Mouse (Mus musculus): ENCODE measurements at regions not wholly inside any gene's neighbourhood (a gene's known extent, or its start where the extent isn't known, plus 50 kb on each side); places are given as distances from the start of the nearest gene placed in this dataset.
"Not testable (repeated sequence)": the region's sequence is repeated elsewhere in the genome, so short reads cannot be mapped to it uniquely, and the experiment has no call there.

GRCm38 (mm10) chrX:105655591-105655990 is 108.5 kb upstream of the Fgf16 start:
- not testable (repeated sequence) for DNase-seq

GRCm38 (mm10) chrX:105670531-105670930 is 93.5 kb upstream of the Fgf16 start:
- no peak for DNase-seq

- no peak for DNase-seq
Observed at GRCm38 (mm10) chrX:105671247-105671646, 92.8 kb upstream of the Fgf16 start.

DNA sequence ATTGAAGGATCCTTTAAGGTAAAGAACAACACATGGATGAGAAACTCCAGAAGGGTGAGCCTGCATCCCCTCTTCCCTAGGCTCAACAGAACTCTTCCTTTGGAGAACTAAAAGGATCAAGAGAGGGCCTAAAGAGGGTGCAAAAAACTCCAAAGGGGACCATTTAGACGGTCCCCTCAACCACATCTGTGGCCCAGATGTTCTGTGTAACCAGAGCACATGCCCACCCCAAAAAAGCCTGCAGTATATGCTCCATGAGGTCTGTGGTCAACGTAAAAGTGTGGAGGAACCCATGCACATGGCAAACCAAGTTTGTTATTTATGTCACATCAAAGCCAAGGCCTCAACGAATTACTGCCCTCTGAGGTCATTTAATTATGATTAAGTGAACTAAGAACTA is 89.2 kb upstream of the Fgf16 start:
- no peak for DNase-seq

DNA sequence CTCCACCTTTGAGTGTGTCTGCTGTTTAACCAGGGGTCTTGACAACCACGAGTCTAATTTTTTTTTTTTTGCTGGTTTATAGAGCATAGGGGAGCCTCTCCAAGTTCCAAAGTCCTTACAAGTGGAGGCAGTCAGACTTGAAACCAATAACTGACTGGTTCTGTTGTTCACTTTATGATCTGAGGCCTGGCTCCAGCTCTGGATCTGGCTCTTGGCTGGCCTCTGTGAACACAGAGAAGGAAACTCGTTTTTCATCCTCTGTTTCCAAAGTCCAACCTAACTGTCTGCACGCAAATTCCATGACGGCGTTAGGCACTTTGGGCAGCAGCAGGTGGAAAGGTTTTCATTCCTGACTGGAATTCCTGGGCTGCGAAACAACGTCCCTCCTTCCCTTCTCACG is 80.4 kb upstream of the Fgf16 start:
- peak; percentile 8 for DNase-seq

- peak; percentile 10 for DNase-seq
Observed at GRCm38 (mm10) chrX:105684433-105684832, 79.6 kb upstream of the Fgf16 start.

DNA sequence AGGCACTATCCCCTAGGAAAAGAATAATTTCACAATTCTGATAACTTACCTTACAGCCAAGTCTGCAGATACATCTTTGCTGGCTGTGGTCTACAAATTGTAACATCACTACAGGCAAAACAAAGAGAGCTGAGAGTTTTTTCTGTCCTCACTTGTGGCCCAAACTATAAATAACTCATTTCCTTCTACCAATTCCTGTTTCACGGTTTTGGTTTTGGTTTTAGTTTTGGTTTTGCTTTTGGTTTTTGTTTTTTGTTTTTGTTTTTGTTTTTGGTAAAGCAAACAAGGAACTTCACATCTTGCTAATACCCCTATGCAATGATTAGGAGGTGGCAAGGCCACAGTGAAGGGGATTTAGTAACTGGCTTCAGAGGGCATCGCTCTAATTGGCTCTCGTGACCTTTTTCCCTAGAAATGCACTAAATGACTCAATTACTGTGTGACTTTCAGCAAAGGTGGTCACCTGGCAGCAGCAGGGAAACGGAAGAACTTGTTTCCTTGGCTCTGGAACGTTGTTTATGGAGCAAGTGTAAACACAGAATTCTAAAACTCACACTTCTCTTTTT is 53.3 kb upstream of the Fgf16 start:
- DNase-seq: no peak
